Mouse (Mus musculus): ENCODE measurements at regions not wholly inside any gene's neighbourhood (a gene's known extent, or its start where the extent isn't known, plus 50 kb on each side); places are given as distances from the start of the nearest gene placed in this dataset.

GRCm38 (mm10) chr7:75360874-75361273 is 51.8 kb upstream of the Sv2b start:
- ATAC-seq (replicated peaks; ENCODE audit: poor library complexity, severe bottlenecking) = no peak

GRCm38 (mm10) chr7:75362541-75362940 is 53.5 kb upstream of the Sv2b start:
- no peak for ATAC-seq (replicated peaks; ENCODE audit: poor library complexity, severe bottlenecking)

- ATAC-seq (replicated peaks; ENCODE audit: poor library complexity, severe bottlenecking) = peak; percentile 81
Observed at GRCm38 (mm10) chr7:75365480-75365879, 56.4 kb upstream of the Sv2b start.

- peak; percentile 38 for ATAC-seq (replicated peaks; ENCODE audit: poor library complexity, severe bottlenecking)
Observed at GRCm38 (mm10) chr7:75366285-75366882, 57.3 kb upstream of the Sv2b start.

GRCm38 (mm10) chr7:75368315-75368714 is 59.3 kb upstream of the Sv2b start:
- ATAC-seq (replicated peaks; ENCODE audit: poor library complexity, severe bottlenecking) = no peak

- ATAC-seq (replicated peaks; ENCODE audit: poor library complexity, severe bottlenecking) = no peak
Observed at GRCm38 (mm10) chr7:75369366-75369765, 60.3 kb upstream of the Sv2b start.

- peak; percentile 75 for ATAC-seq (replicated peaks; ENCODE audit: poor library complexity, severe bottlenecking)
Observed at GRCm38 (mm10) chr7:75370595-75371519, 61.8 kb upstream of the Sv2b start.

- ATAC-seq (replicated peaks; ENCODE audit: poor library complexity, severe bottlenecking) = peak; percentile 1; the same call in 1 of the 2 replicates
Observed at GRCm38 (mm10) chr7:75371520-75371876, 62.4 kb upstream of the Sv2b start.

GRCm38 (mm10) chr7:75371991-75372390 is 62.9 kb upstream of the Sv2b start:
- peak; percentile 82 for ATAC-seq (replicated peaks; ENCODE audit: poor library complexity, severe bottlenecking)

- no peak for ATAC-seq (replicated peaks; ENCODE audit: poor library complexity, severe bottlenecking)
Observed at GRCm38 (mm10) chr7:75372892-75373444, 63.9 kb upstream of the Sv2b start.

GRCm38 (mm10) chr7:75374506-75374905 is 65.4 kb upstream of the Sv2b start:
- no peak for ATAC-seq (replicated peaks; ENCODE audit: poor library complexity, severe bottlenecking)

- ATAC-seq (replicated peaks; ENCODE audit: poor library complexity, severe bottlenecking) = no peak
Observed at GRCm38 (mm10) chr7:75379595-75379994, 70.5 kb upstream of the Sv2b start.

- ATAC-seq (replicated peaks; ENCODE audit: poor library complexity, severe bottlenecking) = no peak
Observed at GRCm38 (mm10) chr7:75384506-75384911, 70.8 kb upstream of the Akap13 start.

GRCm38 (mm10) chr7:75387033-75387432 is 68.3 kb upstream of the Akap13 start:
- ATAC-seq (replicated peaks; ENCODE audit: poor library complexity, severe bottlenecking) = no peak

GRCm38 (mm10) chr7:75387821-75388431 is 67.4 kb upstream of the Akap13 start:
- no peak for ATAC-seq (replicated peaks; ENCODE audit: poor library complexity, severe bottlenecking)

GRCm38 (mm10) chr7:75390162-75390561 is 65.2 kb upstream of the Akap13 start:
- peak; percentile 84 for ATAC-seq (replicated peaks; ENCODE audit: poor library complexity, severe bottlenecking)

GRCm38 (mm10) chr7:75392783-75393182 is 62.6 kb upstream of the Akap13 start:
- ATAC-seq (replicated peaks; ENCODE audit: poor library complexity, severe bottlenecking) = no peak

GRCm38 (mm10) chr7:75393466-75393865 is 61.9 kb upstream of the Akap13 start:
- ATAC-seq (replicated peaks; ENCODE audit: poor library complexity, severe bottlenecking) = no peak

- no peak for ATAC-seq (replicated peaks; ENCODE audit: poor library complexity, severe bottlenecking)
Observed at GRCm38 (mm10) chr7:75394866-75395580, 60.3 kb upstream of the Akap13 start.

GRCm38 (mm10) chr7:75397559-75397958 is 57.8 kb upstream of the Akap13 start:
- ATAC-seq (replicated peaks; ENCODE audit: poor library complexity, severe bottlenecking) = no peak

All from granulocyte monocyte progenitor cell, adult 5-6 weeks (primary cell).